Mouse (Mus musculus): ENCODE results near the gene Ephx1. TPM values are rescaled to one million over a fixed set of nuclear protein-coding genes. Genes with fewer than 3 reads are reported as not detected.
A peak's percentile ranks its signal among the peaks of the same experiment; 100 is the strongest.
"Not testable (repeated sequence)": the region's sequence is repeated elsewhere in the genome, so short reads cannot be mapped to it uniquely, and the experiment has no call there.

The Ephx1 gene
- polyA plus RNA-seq, 1 experiment from 2014 or later, result 4.0 TPM

DNA sequence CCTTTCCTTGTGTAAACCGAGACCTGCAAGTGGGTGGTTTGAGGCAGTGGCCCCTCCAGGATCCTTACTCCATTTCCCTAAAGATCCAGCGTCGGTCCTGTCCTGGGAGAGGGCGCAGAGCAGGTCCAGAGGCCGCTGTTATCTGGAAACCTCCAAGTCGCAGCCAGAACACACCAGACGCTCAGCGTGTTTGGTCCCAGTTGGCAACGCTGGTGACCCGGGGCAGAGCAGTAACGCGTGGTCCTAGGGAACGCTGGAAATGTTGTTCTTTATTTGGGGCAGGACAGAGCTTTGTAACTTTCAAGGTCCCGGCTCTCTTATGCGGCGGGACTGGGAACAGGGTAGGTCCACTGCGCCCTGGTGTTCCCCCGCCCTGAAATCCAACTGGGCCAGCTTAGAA, 79.0 kb downstream of the Ephx1 start:
- ATAC-seq (replicated peaks), result no peak
- H3K4me2 ChIP-seq (replicated peaks), result peak overlapping the region; percentile 99
- peaks cover 18% of the 10 kb centered on the region for H3K4me1 ChIP-seq
- H3K4me3 ChIP-seq, result peak overlapping the region; percentile 72
- no peaks in the 10 kb centered on the region for H3K36me3 ChIP-seq
- no peak overlapping the region for H3K27ac ChIP-seq (replicated peaks)
- H3K9me3 ChIP-seq, result no peaks in the 10 kb centered on the region
- peak overlapping the region; percentile 43 for H3K9ac ChIP-seq (replicated peaks)
- 3% methylated on average over 18 of the region's 18 CpGs for WGBS
- peaks cover 56% of the 10 kb centered on the region for H3K27me3 ChIP-seq

DNA sequence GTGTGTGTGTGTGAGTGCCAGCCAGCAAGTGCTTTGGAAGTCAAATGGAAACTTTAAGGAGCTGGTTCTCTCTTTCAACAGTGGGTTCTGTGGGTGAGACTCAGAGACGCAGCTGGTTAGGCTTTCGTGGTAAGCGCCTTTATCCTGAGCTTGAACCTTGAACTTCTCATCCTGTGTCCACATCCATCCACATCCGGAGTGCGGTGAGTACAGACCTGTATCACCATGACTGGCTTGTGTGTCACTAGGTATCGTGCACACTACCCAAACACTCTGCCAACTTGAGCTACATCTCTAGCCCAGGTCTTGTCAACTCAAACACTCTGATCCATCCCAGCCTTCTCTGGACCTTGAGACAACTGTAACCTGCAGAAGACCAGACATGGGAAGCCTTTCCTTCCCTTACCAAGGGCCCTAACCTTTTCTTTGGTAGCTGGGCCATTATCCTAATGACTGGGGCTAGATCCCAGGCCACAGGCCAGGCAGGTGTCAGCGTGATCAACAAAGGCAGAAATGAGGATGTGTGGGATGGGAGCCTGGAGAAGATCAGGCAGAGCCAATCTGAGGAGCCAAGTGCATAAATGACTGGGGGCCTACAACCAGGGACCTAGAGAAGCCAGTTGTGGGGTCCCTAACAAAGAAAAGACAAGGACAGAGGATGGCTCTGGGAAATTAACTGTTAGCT, 79.8 kb downstream of the Ephx1 start:
- H3K9ac ChIP-seq (replicated peaks), result no peak overlapping the region
- H3K4me3 ChIP-seq, result no peak overlapping the region
- no peaks in the 10 kb centered on the region for H3K36me3 ChIP-seq
- WGBS, result 82% methylated on average over 7 of the region's 7 CpGs
- no peak overlapping the region for H3K27ac ChIP-seq (replicated peaks)
- peaks cover 62% of the 10 kb centered on the region for H3K27me3 ChIP-seq
- peaks cover 18% of the 10 kb centered on the region for H3K4me1 ChIP-seq
- H3K9me3 ChIP-seq, result no peaks in the 10 kb centered on the region
- no peak overlapping the region for H3K4me2 ChIP-seq (replicated peaks)
- ATAC-seq (replicated peaks), result no peak

DNA sequence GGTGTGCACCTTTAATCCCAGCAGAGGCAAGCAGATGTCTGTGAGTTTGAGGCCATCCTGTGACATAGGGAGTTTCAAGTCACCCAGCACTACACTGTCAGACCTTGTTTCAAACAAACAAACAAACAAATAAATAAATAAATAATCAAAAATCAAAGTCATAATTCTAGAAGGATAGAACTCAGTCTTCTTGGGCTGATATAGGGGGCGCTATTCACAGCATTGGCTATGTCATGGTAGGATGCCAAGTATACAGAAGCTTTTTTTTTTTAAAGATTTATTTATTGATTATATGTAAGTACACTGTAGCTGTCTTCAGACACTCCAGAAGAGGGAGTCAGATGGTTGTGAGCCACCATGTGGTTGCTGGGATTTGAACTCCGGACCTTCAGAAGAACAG, 81.9 kb downstream of the Ephx1 start:
- peaks cover 18% of the 10 kb centered on the region for H3K4me1 ChIP-seq
- WGBS, result 81% methylated on average over 2 of the region's 2 CpGs

DNA sequence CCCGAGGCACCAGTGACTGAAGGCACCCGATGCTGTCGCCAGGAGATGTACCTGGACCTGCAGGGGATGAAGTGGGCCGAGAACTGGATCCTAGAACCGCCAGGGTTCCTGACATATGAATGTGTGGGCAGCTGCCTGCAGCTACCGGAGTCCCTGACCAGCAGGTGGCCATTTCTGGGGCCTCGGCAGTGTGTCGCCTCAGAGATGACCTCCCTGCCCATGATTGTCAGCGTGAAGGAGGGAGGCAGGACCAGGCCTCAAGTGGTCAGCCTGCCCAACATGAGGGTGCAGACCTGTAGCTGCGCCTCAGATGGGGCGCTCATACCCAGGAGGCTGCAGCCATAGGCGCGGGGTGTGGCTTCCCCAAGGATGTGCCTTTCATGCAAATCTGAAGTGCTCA, 83.1 kb downstream of the Ephx1 start:
- not testable (repeated sequence) for H3K27ac ChIP-seq (replicated peaks); H3K36me3 ChIP-seq; H3K9ac ChIP-seq (replicated peaks); H3K4me2 ChIP-seq (replicated peaks); H3K9me3 ChIP-seq; H3K4me3 ChIP-seq; ATAC-seq (replicated peaks)
- H3K4me1 ChIP-seq, result peaks cover 13% of the 10 kb centered on the region
- WGBS, result 23% methylated on average over 13 of the region's 13 CpGs
- peaks cover 57% of the 10 kb centered on the region for H3K27me3 ChIP-seq

More for the DNA sequence above, 81.9 kb downstream of the Ephx1 start:
- H3K4me3 ChIP-seq; H3K4me2 ChIP-seq (replicated peaks); H3K36me3 ChIP-seq; H3K9ac ChIP-seq (replicated peaks); H3K27ac ChIP-seq (replicated peaks); ATAC-seq (replicated peaks); H3K9me3 ChIP-seq: not testable (repeated sequence)
- peaks cover 69% of the 10 kb centered on the region for H3K27me3 ChIP-seq

DNA sequence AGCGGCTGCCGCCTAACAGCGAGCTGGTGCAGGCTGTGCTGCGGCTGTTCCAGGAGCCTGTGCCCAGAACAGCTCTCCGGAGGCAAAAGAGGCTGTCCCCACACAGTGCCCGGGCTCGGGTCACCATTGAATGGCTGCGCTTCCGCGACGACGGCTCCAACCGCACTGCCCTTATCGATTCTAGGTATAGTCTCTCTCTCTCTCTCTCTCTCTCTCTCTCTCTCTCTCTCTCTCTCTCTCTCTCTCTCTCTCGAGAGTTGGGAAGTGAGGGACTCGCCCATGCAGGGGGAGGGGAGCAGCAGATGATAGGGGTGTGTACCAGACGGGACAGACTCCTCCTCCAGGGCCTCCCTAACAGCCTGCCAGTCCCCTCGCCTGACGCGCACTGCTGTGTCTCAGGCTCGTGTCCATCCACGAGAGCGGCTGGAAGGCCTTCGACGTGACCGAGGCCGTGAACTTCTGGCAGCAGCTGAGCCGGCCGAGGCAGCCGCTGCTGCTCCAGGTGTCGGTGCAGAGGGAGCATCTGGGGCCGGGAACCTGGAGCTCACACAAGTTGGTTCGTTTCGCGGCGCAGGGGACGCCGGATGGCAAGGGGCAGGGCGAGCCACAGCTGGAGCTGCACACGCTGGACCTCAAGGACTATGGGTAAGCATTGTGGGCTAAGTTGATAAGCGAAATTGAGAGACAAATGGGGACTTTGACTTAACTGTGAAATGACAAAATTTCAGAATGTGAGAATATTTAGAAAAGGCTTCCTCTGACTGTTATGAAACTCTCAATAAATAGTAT, 83.9 kb downstream of the Ephx1 start:
- H3K4me3 ChIP-seq, result peak overlapping the region; percentile 25

DNA sequence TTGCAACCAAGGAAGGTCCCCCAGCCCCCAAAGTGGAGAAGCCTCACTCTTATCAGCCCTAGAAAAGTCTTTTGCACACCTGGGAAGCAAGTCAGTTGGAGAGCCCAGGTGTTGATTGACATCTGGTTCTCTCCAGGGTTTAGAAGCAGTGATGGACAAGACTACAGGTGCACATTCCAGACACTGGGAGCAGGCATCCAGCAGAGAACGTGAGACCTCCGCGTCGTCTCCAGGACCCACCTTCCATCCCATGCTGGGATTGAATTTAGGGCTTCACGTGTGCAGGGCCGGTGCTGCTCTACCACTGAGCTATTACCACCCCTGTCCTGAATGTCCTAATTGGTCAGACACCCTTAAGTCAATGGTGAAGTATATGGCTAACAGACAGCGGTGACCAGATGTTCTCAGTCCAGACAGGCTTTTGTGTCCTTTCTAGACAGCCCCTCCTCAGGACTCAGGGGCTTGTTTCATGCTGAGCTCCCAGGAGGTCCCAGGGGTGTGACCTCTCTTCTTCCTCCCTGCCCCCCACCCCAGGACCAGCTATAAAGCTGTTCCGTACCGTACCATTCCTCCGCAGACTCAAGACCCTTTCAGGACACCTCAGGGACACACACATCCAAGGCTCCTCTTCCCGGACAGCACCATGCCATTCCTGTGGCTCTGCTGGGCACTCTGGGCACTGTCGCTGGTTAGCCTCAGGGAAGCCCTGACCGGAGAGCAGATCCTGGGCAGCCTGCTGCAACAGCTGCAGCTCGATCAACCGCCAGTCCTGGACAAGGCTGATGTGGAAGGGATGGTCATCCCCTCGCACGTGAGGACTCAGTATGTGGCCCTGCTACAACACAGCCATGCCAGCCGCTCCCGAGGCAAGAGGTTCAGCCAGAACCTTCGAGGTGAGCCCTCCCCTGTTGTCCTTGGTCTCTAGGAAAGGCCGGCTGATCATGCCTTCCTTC, 86.0 kb downstream of the Ephx1 start, which contains the start of gene Lefty1:
Gene Lefty1 (plus strand): TSS at position 556 of the 953 bp plus-strand sequence.
- ATAC-seq (replicated peaks), result no peak
- peaks cover 36% of the 10 kb centered on the region for H3K27me3 ChIP-seq
- no peak within 1 kb of the TSS for H3K27ac ChIP-seq (replicated peaks)
- no peaks in the 10 kb centered on the region for H3K36me3 ChIP-seq
- no peak within 1 kb of the TSS for H3K4me3 ChIP-seq
- H3K9ac ChIP-seq (replicated peaks), result no peak within 1 kb of the TSS
- no peaks in the 10 kb centered on the region for H3K9me3 ChIP-seq
- H3K4me2 ChIP-seq (replicated peaks), result no peak within 1 kb of the TSS
- H3K4me1 ChIP-seq, result no peaks in the 10 kb centered on the region
- WGBS, result 14% methylated on average over 21 of the region's 21 CpGs

More for the DNA sequence above, 83.9 kb downstream of the Ephx1 start:
- Histone ChIP-seq H3K27me3 (peaks cover 49% of the 10 kb centered on the region), H3K4me2 (replicated peaks) (peak overlapping the region; percentile 41)
- not testable (repeated sequence) for H3K27ac ChIP-seq (replicated peaks); H3K9me3 ChIP-seq; H3K36me3 ChIP-seq; H3K4me1 ChIP-seq; H3K9ac ChIP-seq (replicated peaks)
- peak; percentile 82 for ATAC-seq (replicated peaks)
- 2% methylated on average over 33 of the region's 41 CpGs for WGBS

DNA sequence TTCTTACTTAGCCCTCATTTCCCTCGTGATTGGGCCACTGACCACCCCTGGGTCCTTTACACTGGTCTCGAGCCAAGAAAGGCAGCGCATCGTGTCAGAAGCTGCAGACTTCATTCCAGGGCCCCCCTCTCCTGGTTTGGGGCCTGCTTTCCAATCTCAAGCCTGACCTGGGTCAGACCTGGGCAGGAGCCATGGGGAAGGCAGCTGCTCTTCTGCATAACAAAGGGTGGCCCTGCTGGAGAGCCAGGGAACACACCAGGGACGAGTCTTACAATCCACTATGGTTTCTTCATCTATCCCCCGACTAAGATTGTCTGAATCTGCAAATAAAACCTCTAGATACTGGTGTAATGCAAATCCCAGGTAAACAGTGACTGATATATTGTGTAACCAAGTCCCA, 87.0 kb downstream of the Ephx1 start:
- Histone ChIP-seq H3K4me1 (no peaks in the 10 kb centered on the region), H3K4me2 (replicated peaks) (no peak overlapping the region), H3K36me3 (no peaks in the 10 kb centered on the region), H3K27me3 (peaks cover 36% of the 10 kb centered on the region), H3K9ac (replicated peaks) (no peak overlapping the region), H3K4me3 (no peak overlapping the region), H3K27ac (replicated peaks) (no peak overlapping the region), H3K9me3 (no peaks in the 10 kb centered on the region)
- WGBS, result 11% methylated on average over 6 of the region's 6 CpGs
- ATAC-seq (replicated peaks), result no peak

DNA sequence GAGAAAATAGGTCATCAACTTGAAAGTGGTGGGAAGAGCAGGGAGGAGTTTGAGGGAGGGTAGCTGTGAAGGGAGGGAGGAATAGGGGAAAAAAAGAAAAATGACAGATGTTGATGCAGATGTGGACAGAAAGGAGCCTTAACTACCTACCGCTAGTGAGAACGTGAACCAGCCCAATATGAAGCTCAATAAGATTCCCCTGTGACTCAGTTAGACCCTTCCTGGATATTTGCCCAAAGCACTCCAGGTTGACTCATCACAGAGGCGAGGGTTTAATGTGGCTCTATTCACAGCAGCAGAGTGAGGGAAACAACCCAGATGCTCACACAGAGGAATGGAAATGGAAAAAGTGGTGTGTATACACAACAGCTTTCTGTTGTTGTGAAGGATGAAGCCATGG, 89.6 kb downstream of the Ephx1 start:
- H3K27me3 ChIP-seq, result peaks cover 20% of the 10 kb centered on the region
- H3K9ac ChIP-seq (replicated peaks), result no peak overlapping the region
- no peak overlapping the region for H3K27ac ChIP-seq (replicated peaks)
- no peaks in the 10 kb centered on the region for H3K4me1 ChIP-seq
- WGBS, result 74% methylated on average over 3 of the region's 3 CpGs
- no peaks in the 10 kb centered on the region for H3K9me3 ChIP-seq
- H3K4me2 ChIP-seq (replicated peaks), result no peak overlapping the region
- no peaks in the 10 kb centered on the region for H3K36me3 ChIP-seq
- no peak for ATAC-seq (replicated peaks)
- H3K4me3 ChIP-seq, result no peak overlapping the region

DNA sequence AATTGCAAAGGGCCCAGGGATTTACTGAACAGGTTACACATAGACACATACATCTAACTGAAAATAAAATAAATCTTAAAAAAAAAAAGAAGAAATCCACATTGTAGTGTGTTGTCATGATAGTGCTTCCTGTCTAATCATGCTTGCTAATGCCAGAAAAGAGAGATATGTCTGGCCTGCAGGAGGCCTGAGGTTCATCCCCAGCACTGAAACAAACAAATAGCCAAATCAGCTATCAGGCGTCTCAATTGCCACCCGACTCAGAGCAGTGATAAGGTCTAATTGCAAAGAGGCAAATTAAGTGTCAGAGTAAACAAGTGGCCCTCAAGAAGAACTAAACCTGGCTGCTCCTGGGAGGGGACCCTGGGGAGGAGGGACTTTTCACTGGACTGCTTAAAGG, 91.1 kb downstream of the Ephx1 start:
- 0 out of 2 replicates have a peak, but pooled peaks cover 5% of the 10 kb centered on the region for H3K27me3 ChIP-seq
- no peak overlapping the region for H3K4me3 ChIP-seq
- H3K9ac ChIP-seq (replicated peaks), result no peak overlapping the region
- H3K9me3 ChIP-seq, result no peaks in the 10 kb centered on the region
- WGBS, result 73% methylated on average over 2 of the region's 2 CpGs
- no peaks in the 10 kb centered on the region for H3K36me3 ChIP-seq
- H3K27ac ChIP-seq (replicated peaks), result no peak overlapping the region
- ATAC-seq (replicated peaks), result no peak
- no peaks in the 10 kb centered on the region for H3K4me1 ChIP-seq
- no peak overlapping the region for H3K4me2 ChIP-seq (replicated peaks)

DNA sequence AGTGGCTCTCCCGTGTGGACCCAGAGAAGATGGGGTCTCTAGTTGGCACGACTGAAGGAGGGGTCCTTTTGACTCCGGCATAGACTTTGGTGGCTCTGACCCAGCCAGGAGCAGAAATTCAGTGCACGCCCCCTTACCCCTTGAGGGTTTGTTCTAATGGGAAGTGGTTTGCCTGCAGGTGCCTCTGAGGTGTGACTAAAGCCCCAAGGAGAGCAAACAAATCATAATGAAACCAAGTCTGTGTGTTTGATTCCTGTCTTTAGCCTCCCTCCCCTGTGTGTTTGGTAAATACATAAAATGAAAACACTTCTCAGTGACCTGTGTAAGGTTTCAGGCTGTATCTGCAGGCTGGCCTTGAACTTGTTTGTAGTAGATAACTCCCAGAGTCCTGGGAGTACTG, 94.4 kb downstream of the Ephx1 start:
- Histone ChIP-seq H3K36me3 (no peaks in the 10 kb centered on the region), H3K9ac (replicated peaks) (no peak overlapping the region), H3K4me3 (no peak overlapping the region), H3K9me3 (no peaks in the 10 kb centered on the region), H3K27ac (replicated peaks) (no peak overlapping the region), H3K27me3 (no peaks in the 10 kb centered on the region), H3K4me1 (no peaks in the 10 kb centered on the region), H3K4me2 (replicated peaks) (no peak overlapping the region)
- WGBS, result 75% methylated on average over 4 of the region's 4 CpGs
- no peak for ATAC-seq (replicated peaks)
